Mouse (Mus musculus) erythroid progenitor cell, adult 5-6 weeks (primary cell): ENCODE data around the gene G6pc3. TPM values are rescaled to one million over a fixed set of nuclear protein-coding genes. Genes with fewer than 3 reads are reported as not detected.
"Not testable (repeated sequence)": the region's sequence is repeated elsewhere in the genome, so short reads cannot be mapped to it uniquely, and the experiment has no call there.

ENCODE experiments used
- ATAC-seq: replicated peaks from 2 replicates; pipeline ENCODE4 v1.8.0; 2016; ENCODE audit warnings: moderate number of reproducible peaks, mild to moderate bottlenecking, moderate TSS enrichment, inconsistent platforms; ENCODE audit not compliant: poor library complexity, low FRiP score, severe bottlenecking
- total RNA-seq, 2 experiments: library from RNA; stranded (forward) in 1 of 2; stranded (reverse) in 1 of 2; fragments of 150-400 nt in 1 of 2; fragments of 186-747, 209-891 nt in 1 of 2; gene quantifications; 2 replicates each; pipeline versions ENCODE4 v1.2.3 to v1.2.4; 2015 to 2017; ENCODE audit warnings: low replicate concordance in 2 of 2

The G6pc3 gene
- total RNA-seq (2015; ENCODE audit: low replicate concordance) (4.0 and 14.3 TPM in 2 replicates), total RNA-seq (2017; ENCODE audit: low replicate concordance) (4.4 and 8.6 TPM in 2 replicates)

DNA sequence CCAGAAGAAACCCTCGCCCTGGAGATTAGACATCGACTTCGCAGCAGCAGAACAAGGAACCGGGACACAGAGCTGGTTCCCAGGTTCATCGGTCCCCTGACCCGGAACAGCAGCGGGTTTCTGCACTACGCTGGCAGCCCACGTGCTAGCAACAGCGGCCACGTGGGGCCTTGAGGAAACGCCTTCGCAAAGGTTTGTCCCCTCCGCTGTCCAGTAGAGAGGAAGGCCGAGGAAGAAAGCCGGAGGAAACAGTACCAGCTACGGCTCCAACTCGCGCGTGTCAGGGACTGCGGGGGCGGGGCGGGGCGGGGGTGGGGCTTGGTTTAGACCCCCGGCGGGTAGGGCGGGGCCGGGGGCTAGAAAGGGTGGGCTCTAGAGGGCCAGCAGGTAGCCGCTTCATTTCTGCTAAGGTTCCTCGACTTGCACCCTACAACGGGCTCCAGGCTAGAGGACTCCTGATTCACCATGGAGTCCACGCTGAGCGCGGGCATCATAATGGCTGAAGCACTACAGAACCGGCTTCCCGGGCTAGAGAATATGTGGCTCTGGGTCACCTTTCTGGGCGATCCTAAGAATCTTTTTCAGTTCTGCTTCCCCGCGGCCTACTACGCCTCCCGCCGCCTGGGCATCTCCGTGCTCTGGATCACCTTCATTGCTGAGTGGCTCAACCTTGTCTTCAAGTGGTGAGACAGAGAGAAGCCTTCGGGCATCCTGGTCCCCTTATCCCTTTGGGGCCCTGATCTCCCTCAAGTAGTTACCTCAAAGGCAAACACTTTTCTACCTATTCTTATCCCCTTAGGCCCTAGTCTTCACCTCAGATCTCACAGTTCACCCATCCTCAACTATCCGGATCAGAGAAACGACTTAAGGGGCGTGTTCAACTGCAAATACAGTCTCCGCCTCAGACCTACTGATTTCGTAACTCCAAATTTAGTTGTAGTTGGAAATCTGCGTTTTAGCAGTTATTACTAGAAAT is at the start of gene G6pc3:
G6pc3 (plus strand) TSS at position 160 of the 976 bp plus-strand sequence.
- 0 out of 2 replicates have a peak, but pooled peaks have one; percentile 50 for ATAC-seq

DNA sequence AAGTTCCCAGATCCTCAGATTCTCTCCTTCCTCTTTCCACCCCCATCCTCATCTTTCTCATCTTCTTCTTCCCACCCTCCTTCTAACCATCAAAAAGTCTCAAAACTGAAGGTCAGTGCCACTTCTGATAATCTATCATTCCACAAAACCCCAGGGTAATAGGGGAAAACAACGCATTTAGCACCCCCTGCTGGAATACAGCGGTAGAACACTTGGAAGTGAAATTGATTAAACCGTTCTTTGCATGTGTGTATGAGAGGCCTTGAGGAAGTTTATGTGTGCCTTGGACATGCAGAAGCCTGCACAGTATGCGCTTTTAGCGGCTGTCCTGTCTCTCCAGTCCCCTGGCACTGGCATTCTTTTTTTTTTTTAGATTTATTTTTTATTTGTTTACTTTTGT is 48.9 kb upstream of the G6pc3 start:
- peak; percentile 68; the same call in 1 of the 2 replicates for ATAC-seq

DNA sequence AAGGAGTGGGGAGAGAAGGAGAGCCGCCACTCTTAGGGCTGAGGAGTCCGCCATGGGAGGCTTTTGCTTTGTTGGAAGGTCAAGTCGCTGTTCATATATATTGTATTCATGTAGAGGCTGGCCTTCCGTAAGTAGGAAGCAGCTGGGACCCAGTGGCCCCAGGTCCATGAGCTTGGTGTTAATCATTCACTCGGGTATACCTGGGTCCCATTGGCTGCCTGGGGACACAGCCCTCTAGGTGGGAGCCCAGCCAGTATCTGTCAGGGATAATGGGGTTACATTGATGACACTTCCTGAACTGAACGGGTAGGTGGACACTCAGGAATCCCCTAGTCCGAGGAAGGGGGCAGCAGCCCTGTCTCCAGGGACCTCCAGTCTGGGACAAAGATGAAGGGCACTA is 47.1 kb upstream of the G6pc3 start:
- no peak for ATAC-seq

DNA sequence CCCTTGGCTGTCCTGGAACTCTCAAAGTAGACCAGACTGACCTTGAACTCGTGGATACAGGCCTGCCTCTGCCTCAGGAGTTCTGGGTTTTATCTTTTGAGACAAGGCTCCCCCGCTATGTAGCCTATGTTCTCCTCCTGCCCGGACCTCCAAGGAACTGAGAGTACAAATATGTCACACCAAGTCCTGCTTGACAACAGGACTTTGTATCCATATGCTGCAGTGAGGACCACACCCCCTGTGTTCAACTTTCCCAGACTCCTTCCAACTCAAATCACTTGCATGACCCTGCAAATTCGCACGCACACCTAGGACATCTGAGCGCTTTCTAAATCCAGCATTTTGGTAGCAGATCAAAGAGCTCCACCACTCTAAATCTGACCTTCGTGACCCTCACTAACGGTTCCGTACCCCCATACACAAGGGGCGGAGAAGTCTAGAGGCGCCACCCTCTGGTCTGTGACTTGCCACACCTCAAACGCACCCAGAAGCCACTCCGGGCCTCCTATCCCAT is 44.4 kb upstream of the G6pc3 start:
- no peak for ATAC-seq

GRCm38 (mm10) chr11:102145471-102146001 is 43.9 kb upstream of the G6pc3 start, which contains the start of gene Nags:
TSS of gene Nags (plus strand) at chr11:102145513.
- ATAC-seq, result no peak

- ATAC-seq, result peak; percentile 62
Observed at GRCm38 (mm10) chr11:102146005-102146404, 43.4 kb upstream of the G6pc3 start.

DNA sequence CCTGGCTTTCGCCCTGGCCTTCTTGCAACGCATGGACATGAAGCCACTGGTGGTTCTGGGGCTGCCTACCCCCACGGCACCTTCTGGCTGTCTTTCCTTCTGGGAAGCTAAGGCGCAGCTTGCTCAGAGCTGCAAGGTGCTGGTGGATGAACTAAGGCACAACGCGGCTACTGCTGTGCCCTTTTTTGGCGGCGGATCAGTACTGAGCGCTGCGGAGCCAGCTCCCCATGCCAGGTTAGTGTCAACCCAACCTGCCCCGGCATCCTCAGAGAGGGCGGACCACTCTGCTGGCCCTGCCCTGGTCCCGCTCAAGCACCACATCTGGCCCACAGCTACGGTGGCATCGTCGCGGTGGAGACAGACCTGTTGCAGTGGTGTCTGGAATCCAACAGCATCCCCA is 42.9 kb upstream of the G6pc3 start:
- peak; percentile 44 for ATAC-seq

- ATAC-seq, result no peak
Observed at GRCm38 (mm10) chr11:102147213-102147989, 42.0 kb upstream of the G6pc3 start.

- ATAC-seq, result peak; percentile 94
Observed at GRCm38 (mm10) chr11:102156039-102156785, 33.2 kb upstream of the G6pc3 start, which contains the start of gene Tmem101. TSS of gene Tmem101 (minus strand) at chr11:102156404.

DNA sequence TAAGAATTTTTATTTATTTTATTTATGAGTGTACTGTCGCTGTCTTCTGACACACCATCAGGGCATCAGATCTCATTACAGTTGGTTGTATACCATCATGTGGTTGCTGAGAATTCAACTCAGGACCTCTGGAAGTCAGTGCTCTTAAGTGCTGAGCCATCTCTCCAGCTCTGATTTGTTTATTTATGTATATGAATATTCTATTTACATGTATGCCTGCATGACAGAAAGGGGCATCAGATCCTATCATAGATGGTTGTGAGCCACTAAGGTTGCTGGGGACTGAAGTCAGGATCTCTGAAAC is 32.7 kb upstream of the G6pc3 start:
- no peak for ATAC-seq

DNA sequence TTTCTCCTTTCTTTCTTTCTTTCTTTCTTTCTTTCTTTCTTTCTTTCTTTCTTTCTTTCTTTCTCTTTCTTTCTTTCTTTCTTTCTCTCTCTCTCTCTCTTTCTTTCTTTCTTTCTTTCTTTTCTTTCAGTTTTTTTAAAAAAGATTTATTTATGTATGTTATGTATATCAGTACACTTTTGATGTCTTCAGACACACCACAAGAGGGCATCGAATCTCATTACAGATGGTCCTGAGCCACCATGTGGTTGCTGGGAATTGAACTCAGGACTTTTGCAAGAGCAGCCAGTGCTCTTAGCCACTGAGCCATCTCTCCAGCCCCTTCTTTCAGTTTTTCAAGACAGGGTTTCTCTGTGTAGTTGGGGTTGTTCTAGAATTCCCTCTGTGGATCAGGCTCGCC is 31.4 kb upstream of the G6pc3 start:
- ATAC-seq, result not testable (repeated sequence)

DNA sequence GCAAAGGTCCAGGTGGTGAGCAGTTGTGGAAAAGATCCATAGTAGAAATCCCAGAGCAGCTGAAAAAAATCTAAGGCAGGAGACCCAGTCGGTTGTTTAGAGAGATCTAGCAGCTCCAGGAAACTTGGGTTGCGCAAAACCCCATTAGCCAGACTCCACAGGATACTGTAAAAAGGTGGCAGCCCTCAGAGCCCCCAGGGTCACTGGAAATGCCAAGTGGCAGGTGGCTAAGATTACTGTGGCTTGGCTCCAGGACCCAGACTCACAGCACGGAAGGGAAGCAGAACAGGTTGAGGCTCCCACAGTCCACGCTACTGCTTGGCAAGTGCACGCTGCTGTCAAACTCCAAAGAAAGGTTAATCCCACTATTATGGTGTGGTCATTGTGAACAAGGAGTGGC is 29.6 kb upstream of the G6pc3 start:
- ATAC-seq, result no peak

DNA sequence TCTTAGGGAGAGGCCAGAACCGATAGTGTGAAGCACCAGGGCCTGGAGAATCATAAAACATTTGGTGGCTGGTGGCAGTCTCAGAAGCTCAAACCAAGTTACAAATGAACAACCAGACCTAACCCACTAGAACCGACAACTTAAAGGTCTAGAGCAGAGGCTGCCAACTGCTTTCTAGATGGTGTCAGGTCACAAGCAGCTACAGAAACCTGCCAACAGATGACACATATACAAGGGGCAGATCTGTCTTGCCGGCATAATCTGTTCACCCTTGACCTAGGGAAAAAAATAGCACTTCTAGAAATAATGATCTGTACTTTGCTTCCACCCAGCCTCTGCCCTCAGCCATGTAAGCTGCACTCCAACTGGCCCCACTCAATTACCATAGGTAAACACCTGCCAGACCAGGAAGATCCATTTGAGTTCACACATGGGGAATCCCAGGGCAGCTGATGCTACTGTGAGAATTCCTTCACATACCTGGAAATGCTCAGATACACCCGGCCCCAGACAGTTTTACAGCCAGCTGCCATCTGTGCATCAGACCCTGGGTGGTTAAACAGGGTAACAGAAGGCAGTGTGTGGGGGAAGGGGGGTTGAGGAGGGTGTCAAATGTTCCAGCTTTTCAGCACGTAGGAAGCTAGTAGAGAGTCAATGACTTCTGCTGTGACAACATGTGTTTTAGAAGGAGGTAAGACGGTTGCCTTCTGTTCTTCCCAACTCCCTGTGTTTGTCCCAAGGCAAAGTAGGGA is 23.3 kb upstream of the G6pc3 start:
- ATAC-seq, result no peak

GRCm38 (mm10) chr11:102167539-102167938 is 21.9 kb upstream of the G6pc3 start:
- ATAC-seq, result no peak

DNA sequence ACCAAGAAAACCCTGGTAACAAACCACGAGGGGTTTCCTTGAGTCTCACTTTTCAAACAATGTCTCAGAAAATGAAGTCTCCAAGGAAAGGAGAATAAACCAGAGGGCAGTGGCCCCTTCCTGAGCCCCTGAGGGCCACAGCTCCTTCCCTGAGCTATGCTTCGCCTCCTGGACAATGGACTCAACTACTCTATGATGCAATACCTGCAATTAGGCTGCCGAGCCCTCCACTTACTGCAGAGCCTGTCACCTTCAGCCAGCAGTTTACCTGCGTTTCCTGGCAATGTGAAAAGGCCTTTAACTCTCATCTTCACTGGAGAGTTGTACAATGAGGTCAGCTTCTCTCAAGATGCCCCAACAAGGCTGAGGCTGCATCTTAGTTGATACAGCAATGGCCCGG is 20.7 kb upstream of the G6pc3 start:
- no peak for ATAC-seq

GRCm38 (mm10) chr11:102179836-102180235 is 9.6 kb upstream of the G6pc3 start:
- no peak for ATAC-seq

GRCm38 (mm10) chr11:102184253-102184645 is 5.2 kb upstream of the G6pc3 start:
- ATAC-seq, result no peak

- peak; percentile 95 for ATAC-seq
Observed at GRCm38 (mm10) chr11:102184646-102185495, 4.5 kb upstream of the G6pc3 start, which contains the start of gene Lsm12. TSS of gene Lsm12 (minus strand) at chr11:102185296.
